Mouse (Mus musculus) myocyte (in vitro differentiated cells): ENCODE results near the gene Pdcd7. TPM values are rescaled to one million over a fixed set of nuclear protein-coding genes. Genes with fewer than 3 reads are reported as not detected.
"Not testable (repeated sequence)": the region's sequence is repeated elsewhere in the genome, so short reads cannot be mapped to it uniquely, and the experiment has no call there.

Experiments used
- H3K27me3 ChIP-seq: one replicate; pipeline ENCODE4 v1.6.1; 2011; ENCODE audit not compliant: control insufficient read depth, insufficient read depth, insufficient read length
- H3K36me3 ChIP-seq: one replicate; pipeline ENCODE4 v1.6.1; 2011; ENCODE audit not compliant: control insufficient read depth, insufficient read depth
- H3K4me2 ChIP-seq: one replicate; pipeline ENCODE4 v1.6.1; 2011; ENCODE audit warnings: low read depth, control low read depth
- H3K4me3 ChIP-seq: one replicate; pipeline ENCODE4 v1.5.1; 2011; ENCODE audit warnings: mild to moderate bottlenecking, control low read depth, moderate library complexity
- H3K79me2 ChIP-seq: one replicate; pipeline ENCODE4 v1.6.1; 2011; ENCODE audit not compliant: control insufficient read depth, insufficient read depth
- H3ac ChIP-seq: one replicate; pipeline ENCODE4 v1.6.1; 2011; ENCODE audit not compliant: control insufficient read depth, insufficient read length
- CEBPB ChIP-seq: IDR thresholded peaks from 2 replicates; pipeline ENCODE4 v1.6.1; 2011; ENCODE audit warnings: mild to moderate bottlenecking, moderate library complexity; ENCODE audit not compliant: poor library complexity, insufficient read depth, severe bottlenecking
- E2F4 ChIP-seq: IDR thresholded peaks from one replicate; pipeline ENCODE4 v1.6.1; 2011; ENCODE audit warnings: mild to moderate bottlenecking, control low read depth, moderate library complexity; ENCODE audit not compliant: insufficient read depth
- MAX ChIP-seq: IDR thresholded peaks from one replicate; pipeline ENCODE4 v1.6.1; 2011; ENCODE audit warnings: low read depth, mild to moderate bottlenecking, control low read depth
- MYOD1 ChIP-seq, 3 experiments: IDR thresholded peaks; one replicate each; pipeline ENCODE4 v1.6.1; 2011; ENCODE audit warnings: control low read depth in 2 of 3, low read depth in 2 of 3, mild to moderate bottlenecking in 2 of 3, moderate library complexity in 1 of 3; ENCODE audit not compliant: insufficient read length in 2 of 3, control insufficient read depth in 1 of 3
- MYOG ChIP-seq, 3 experiments: IDR thresholded peaks; one replicate each; pipeline ENCODE4 v1.6.1; 2011; ENCODE audit warnings: control low read depth in 2 of 3, low read depth in 2 of 3, mild to moderate bottlenecking in 2 of 3; ENCODE audit not compliant: insufficient read length in 2 of 3, control insufficient read depth in 1 of 3, insufficient read depth in 1 of 3
- POLR2A ChIP-seq: IDR thresholded peaks from one replicate; pipeline ENCODE4 v1.6.1; 2011; ENCODE audit warnings: low read depth, mild to moderate bottlenecking, control low read depth, moderate library complexity; ENCODE audit not compliant: insufficient read length
- POLR2AphosphoS2 ChIP-seq: IDR thresholded peaks from one replicate; pipeline ENCODE4 v1.6.1; 2011; ENCODE audit warnings: low read depth, control low read depth; ENCODE audit not compliant: insufficient read length
- REST ChIP-seq: IDR thresholded peaks from one replicate; pipeline ENCODE4 v1.6.1; 2011; ENCODE audit warnings: mild to moderate bottlenecking, control low read depth, moderate library complexity; ENCODE audit not compliant: insufficient read depth, insufficient read length
- SRF ChIP-seq: IDR thresholded peaks from one replicate; pipeline ENCODE4 v1.6.1; 2011; ENCODE audit warnings: low read depth; ENCODE audit not compliant: control insufficient read depth, insufficient read length
- TCF12 ChIP-seq: IDR thresholded peaks from one replicate; pipeline ENCODE4 v1.6.1; 2011; ENCODE audit warnings: mild to moderate bottlenecking, control low read depth; ENCODE audit not compliant: poor library complexity, insufficient read depth, severe bottlenecking
- TCF3 ChIP-seq: IDR thresholded peaks from one replicate; pipeline ENCODE4 v1.6.1; 2011; ENCODE audit warnings: low read depth, control low read depth; ENCODE audit not compliant: insufficient read length
- USF1 ChIP-seq: IDR thresholded peaks from one replicate; pipeline ENCODE4 v1.6.1; 2011; ENCODE audit warnings: low read depth, mild to moderate bottlenecking, control low read depth, moderate library complexity
- polyA plus RNA-seq: library from polyadenylated mRNA; unstranded; fragments of >200 nt; fragmentation: generic; extraction: Trizol; gene quantifications from one replicate; pipeline ENCODE4 v1.2.1, GENCODE M21; 2012; ENCODE audit warnings: missing spikeins

Pdcd7 gene
- polyA plus RNA-seq, 1 experiment: 8.2 TPM

- no peak for TF ChIP-seq POLR2AphosphoS2
- no peak for TF ChIP-seq E2F4
- TF ChIP-seq TCF12: no peak
- TF ChIP-seq POLR2A: no peak
- TF ChIP-seq MYOG (IDR thresholded peaks at IDR 0.05; ENCODE audit: control insufficient read depth in 1 of 3, insufficient read depth in 1 of 3, insufficient read length in 2 of 3, low read depth in 2 of 3): no peak
- TF ChIP-seq USF1: no peak
- H3K4me3 ChIP-seq: no peak overlapping the region
- H3K4me2 ChIP-seq: no peak overlapping the region
- H3K27me3 ChIP-seq: no peaks in the 10 kb centered on the region
- no peak overlapping the region for H3ac ChIP-seq
- H3K36me3 ChIP-seq: peaks cover 10% of the 10 kb centered on the region
- no peaks in the 10 kb centered on the region for H3K79me2 ChIP-seq
Measured at GRCm38 (mm10) chr9:65333958-65334357, 11.9 kb upstream of the Pdcd7 start.

DNA sequence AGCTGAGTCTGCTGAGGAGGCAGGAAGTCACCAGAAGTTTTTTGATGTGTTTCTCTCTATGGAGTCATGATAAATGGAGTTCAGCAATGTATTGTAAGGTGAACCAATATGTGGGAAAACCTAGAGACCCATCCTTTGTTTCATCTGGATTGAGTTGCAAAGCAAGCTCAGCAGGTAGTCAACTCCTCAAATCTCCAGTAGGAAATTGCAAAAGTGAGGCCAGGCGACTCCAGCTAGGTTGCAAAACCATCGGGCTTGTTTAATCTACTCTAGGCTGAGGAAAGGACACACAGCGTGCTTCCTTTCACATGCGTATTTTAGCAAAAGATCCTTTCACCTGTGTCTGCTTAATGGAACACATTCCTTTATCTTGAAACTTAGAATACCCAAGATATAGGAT is 6.8 kb upstream of the Pdcd7 start:
- TF ChIP-seq MAX (no peak), CEBPB (no peak), REST (no peak), MYOG (IDR thresholded peaks at IDR 0.05; ENCODE audit: control insufficient read depth in 1 of 3, insufficient read depth in 1 of 3, insufficient read length in 2 of 3, low read depth in 2 of 3) (no peak), USF1 (no peak), TCF3 (no peak), E2F4 (no peak), POLR2A (no peak), TCF12 (no peak), SRF (no peak), POLR2AphosphoS2 (no peak), MYOD1 (IDR thresholded peaks at IDR 0.05; ENCODE audit: control insufficient read depth in 1 of 3, insufficient read length in 2 of 3, low read depth in 2 of 3) (no peak)
- Histone ChIP-seq H3K36me3 (no peaks in the 10 kb centered on the region), H3K4me2 (no peak overlapping the region), H3K4me3 (no peak overlapping the region), H3ac (no peak overlapping the region), H3K27me3 (no peaks in the 10 kb centered on the region), H3K79me2 (no peaks in the 10 kb centered on the region)

DNA sequence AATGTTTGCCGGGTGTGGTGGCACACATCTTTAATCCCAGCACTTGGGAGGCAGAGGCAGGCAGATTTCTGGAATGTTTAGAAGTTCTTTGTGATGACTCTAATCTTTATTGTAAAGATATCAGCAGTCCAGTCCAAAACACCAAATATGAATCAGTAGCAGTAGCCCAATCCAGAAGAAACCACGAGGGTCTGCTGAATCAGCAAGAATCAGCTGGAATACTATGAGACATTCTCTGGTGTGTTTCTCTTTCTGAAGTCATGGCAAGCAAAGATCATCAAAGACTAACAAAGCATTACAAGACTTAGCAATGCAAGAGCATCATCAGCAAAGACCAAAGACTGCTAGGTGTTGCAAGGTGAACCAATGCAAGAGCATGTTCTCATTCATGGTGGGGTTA is 5.5 kb upstream of the Pdcd7 start:
- no peaks in the 10 kb centered on the region for H3K27me3 ChIP-seq
- no peaks in the 10 kb centered on the region for H3K36me3 ChIP-seq
- TF ChIP-seq TCF3 (no peak), TCF12 (no peak), SRF (no peak), MYOD1 (IDR thresholded peaks at IDR 0.05; ENCODE audit: control insufficient read depth in 1 of 3, insufficient read length in 2 of 3, low read depth in 2 of 3) (no peak)
- H3K79me2 ChIP-seq: no peaks in the 10 kb centered on the region
- no peak overlapping the region for H3K4me2 ChIP-seq
- H3K4me3 ChIP-seq: no peak overlapping the region
- no peak overlapping the region for H3ac ChIP-seq

DNA sequence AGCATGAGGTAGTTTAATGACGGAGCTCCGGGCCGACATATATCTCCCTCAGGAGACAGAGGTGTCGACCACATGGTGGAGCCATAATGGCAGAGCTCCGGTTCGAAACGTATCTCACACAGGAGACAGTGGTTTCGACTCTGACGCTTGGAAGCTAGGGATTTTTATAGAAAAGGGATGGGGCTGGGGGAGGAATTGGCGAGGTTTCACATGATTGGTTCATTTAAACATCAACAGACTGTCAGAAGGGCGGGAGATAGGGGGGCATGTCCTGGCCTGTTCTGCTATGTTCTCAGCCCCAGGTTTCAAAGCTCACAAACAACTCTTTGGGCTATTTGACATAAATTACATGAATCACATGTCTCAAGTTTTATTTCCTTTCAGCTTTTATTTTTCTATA is 465 bp upstream of the Pdcd7 start:
- Histone ChIP-seq H3K4me2 (peak overlapping the region; percentile 72), H3ac (peak overlapping the region; percentile 88), H3K79me2 (peaks cover 34% of the 10 kb centered on the region), H3K4me3 (peak overlapping the region; percentile 41)
- H3K36me3 ChIP-seq, H3K27me3 ChIP-seq: not testable (repeated sequence)

DNA sequence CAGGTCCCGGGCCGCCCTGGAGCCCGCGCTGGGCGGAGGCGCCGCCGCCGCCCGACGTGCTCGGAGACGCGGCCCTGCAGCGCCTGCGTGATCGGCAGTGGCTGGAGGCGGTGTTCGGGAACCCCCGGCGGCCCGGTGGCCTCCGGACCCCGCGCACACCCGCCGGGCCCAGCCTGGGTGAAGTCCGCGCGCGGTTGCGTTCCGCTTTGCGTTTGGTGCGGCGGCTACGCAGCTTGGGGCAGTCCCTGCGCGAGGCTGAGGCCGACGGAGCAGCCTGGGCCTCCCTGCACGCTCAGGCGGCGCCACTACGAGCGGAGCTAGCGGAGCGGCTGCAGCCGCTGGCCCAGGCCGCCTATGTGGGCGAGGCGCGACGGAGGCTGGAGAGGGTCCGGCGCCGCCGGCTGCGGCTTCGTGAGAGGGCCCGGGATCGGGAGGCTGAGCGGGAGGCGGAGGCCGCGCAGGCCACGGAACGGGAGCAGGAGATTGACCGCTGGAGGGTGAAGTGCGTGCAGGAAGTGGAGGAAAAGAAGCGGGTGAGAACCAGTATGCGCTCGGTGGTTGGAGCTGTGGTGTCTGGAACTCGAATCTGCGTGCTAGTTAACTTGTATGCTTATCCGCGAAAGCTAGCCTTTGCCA is 690 bp downstream of the Pdcd7 start:
- peaks cover 45% of the 10 kb centered on the region for H3K79me2 ChIP-seq
- no peak for TF ChIP-seq REST
- no peak for TF ChIP-seq TCF3
- peak; percentile 47 for TF ChIP-seq POLR2A
- no peaks in the 10 kb centered on the region for H3K36me3 ChIP-seq
- H3K4me3 ChIP-seq: peak overlapping the region; percentile 41
- H3K4me2 ChIP-seq: peak overlapping the region; percentile 86
- no peaks in the 10 kb centered on the region for H3K27me3 ChIP-seq
- peak overlapping the region; percentile 88 for H3ac ChIP-seq
